8 mouse cellular contexts compared by ENCODE assay signal in genomic region chr2:165881585-165882431, GRCm38 (mm10). TPM values are rescaled to one million over a fixed set of nuclear protein-coding genes. Genes with fewer than 3 reads are reported as not detected.
DNase-seq lines count a peak whose midpoint lies in the region; ATAC-seq and TF ChIP-seq lines count a peak whose summit lies in the region.

No protein-coding gene starts in this region.

- DNase-seq in retina, postnatal 1 day, result peak; percentile 64
- no peak for DNase-seq in retina, embryonic 14.5 days (ENCODE audit: low spot score)
- DNase-seq in embryo, embryonic 11 days, result peak; percentile 65
- DNase-seq in kidney, postnatal 25 days, result peak; percentile 63 to 71
- peak; percentile 48 for DNase-seq in midbrain, postnatal 0 days (ENCODE audit: low spot score)
- no peak for DNase-seq in gastrocnemius, adult 18-20 months (ENCODE audit: low spot score)
- DNase-seq in gastrocnemius, postnatal 10 days, result no peak

- WGBS in heart, embryonic 15.5 days, result 22% methylated on average over 13 of the region's 13 CpGs
- WGBS in midbrain, postnatal 0 days, result 8% methylated on average over 12 of the region's 13 CpGs

- H3K9me3 ChIP-seq in heart, embryonic 15.5 days (replicated peaks), result no peaks in the 10 kb centered on the region
- no peaks in the 10 kb centered on the region for H3K9me3 ChIP-seq in midbrain, postnatal 0 days (ENCODE audit: low read length)

- ATAC-seq in heart, embryonic 15.5 days (replicated peaks; ENCODE audit: insufficient number of reproducible peaks, insufficient read depth, low FRiP score, low read depth), result no peak
- ATAC-seq in midbrain, postnatal 0 days (ENCODE audit: low FRiP score), result no peak

- H3K27ac ChIP-seq in heart, embryonic 15.5 days, result peak overlapping the region; percentile 100
- peak overlapping the region; percentile 100 for H3K27ac ChIP-seq in midbrain, postnatal 0 days (ENCODE audit: low read depth, low read length)

- H3K27me3 ChIP-seq in heart, embryonic 15.5 days, result no peaks in the 10 kb centered on the region
- no peaks in the 10 kb centered on the region for H3K27me3 ChIP-seq in midbrain, postnatal 0 days (ENCODE audit: insufficient read depth, low read length)

- H3K4me2 ChIP-seq in heart, embryonic 15.5 days, result peak overlapping the region; percentile 68
- peak overlapping the region; percentile 63 for H3K4me2 ChIP-seq in midbrain, postnatal 0 days (ENCODE audit: low read depth, low read length, poor library complexity, severe bottlenecking)

- peaks cover 93% of the 10 kb centered on the region for H3K4me1 ChIP-seq in heart, embryonic 15.5 days (replicated peaks)
- peaks cover 57% of the 10 kb centered on the region for H3K4me1 ChIP-seq in midbrain, postnatal 0 days (ENCODE audit: insufficient read depth, low read length)

- TF ChIP-seq CTCF in midbrain, postnatal 0 days (IDR thresholded peaks at IDR 0.05), result peak; percentile 17; the same call in 1 of the 2 replicates

- H3K9ac ChIP-seq in heart, embryonic 15.5 days, result peak overlapping the region; percentile 60
- peak overlapping the region; percentile 36 for H3K9ac ChIP-seq in midbrain, postnatal 0 days (replicated peaks; ENCODE audit: low read length, poor library complexity, severe bottlenecking)

- no peaks in the 10 kb centered on the region for H3K36me3 ChIP-seq in heart, embryonic 15.5 days
- no peaks in the 10 kb centered on the region for H3K36me3 ChIP-seq in midbrain, postnatal 0 days (ENCODE audit: insufficient read depth, low read length)

- peak overlapping the region; percentile 42 for H3K4me3 ChIP-seq in heart, embryonic 15.5 days
- H3K4me3 ChIP-seq in midbrain, postnatal 0 days (ENCODE audit: low read depth, low read length), result peak overlapping the region; percentile 23; the same call in 1 of the 2 replicates

RNA-seq across cellular contexts. Expression of gene Zmynd8, which starts 17.0 kb away (rescaled TPM):
- polyA plus RNA-seq in heart, embryonic 15.5 days (2015; fragmentation: Nextera tagmentation; extraction: Ambion mirVana), result 39.1 and 40.7 TPM in 2 replicates
- 55.9 and 73.4 TPM in 2 replicates for total RNA-seq in midbrain, postnatal 0 days (2014; rRNA removed)
- polyA plus RNA-seq in midbrain, postnatal 0 days (2015; fragmentation: Nextera tagmentation; extraction: Ambion mirVana), result 56.8 and 59.0 TPM in 2 replicates
- total RNA-seq in gastrocnemius, adult 18-20 months (2021), result 10 to 100 TPM; 16.4 to 17.2 TPM
- 10 to 100 TPM; 29.6 to 30.4 TPM for total RNA-seq in gastrocnemius, postnatal 10 days (2021)

Comparison
In these comparisons a context has a peak if more than half of its experiments do, and no peak if none do; other contexts are left out.
1. DNase-seq: peak in retina, postnatal 1 day (single experiment), embryo, embryonic 11 days (single experiment), kidney, postnatal 25 days (2 of 2) and midbrain, postnatal 0 days (single experiment); none in retina, embryonic 14.5 days (single experiment), gastrocnemius, adult 18-20 months (single experiment) and gastrocnemius, postnatal 10 days (single experiment).